Mouse (Mus musculus) CH12F3 (cell line): ENCODE results near the gene Lrrc7.

ENCODE experiments used
- in situ Hi-C: fragments of 300-500 bp; cut with MboI; formaldehyde crosslinking; loops from 2 replicates; pipeline ENCODE4 v1.14.3; 2020; ENCODE audit warnings: low sequenced_read_pairs

Lrrc7 gene

DNA sequence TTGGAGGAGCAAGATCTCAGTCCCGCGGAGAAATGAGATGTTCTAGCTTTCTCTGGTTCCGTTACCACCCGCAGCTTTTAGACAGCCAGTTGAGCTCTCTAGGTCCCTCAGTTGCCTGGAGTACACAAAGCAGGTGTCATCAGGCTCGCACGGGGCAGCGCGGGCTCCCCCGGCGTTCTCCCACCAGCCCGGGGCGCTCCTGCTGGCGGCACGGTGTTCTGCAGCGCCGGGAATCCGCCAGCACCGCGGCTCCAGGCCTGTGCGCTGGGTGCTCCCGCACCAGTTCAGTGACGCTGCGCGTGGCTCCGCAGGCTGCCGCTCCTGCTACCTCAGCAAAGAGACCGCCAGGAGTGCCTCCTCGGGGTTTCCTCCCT is at the start of gene Lrrc7:
Lrrc7 (minus strand) TSS at position 235 of the 374 bp plus-strand sequence.
- in situ Hi-C loops: no loop called here

DNA sequence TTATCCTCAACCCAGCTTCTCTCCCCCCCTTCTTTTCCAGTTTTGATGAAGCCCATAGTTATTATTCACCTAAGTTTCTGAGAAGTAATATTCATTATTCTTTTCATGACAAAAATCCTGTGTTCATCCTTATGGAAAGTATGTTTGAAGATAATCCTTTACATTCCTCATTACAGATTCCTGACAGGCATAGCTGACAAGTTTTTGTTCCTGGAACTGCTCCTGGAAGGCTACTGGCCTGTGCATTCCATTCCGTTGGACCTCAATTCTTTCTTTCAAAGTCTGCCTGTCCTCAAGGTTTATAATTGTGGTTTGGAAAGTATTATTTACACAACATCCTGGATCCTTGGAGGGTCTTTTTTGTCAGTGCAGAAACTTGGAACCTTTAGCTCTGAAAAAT is 45.0 kb upstream of the Lrrc7 start:
- in situ Hi-C loops: no loop called here

DNA sequence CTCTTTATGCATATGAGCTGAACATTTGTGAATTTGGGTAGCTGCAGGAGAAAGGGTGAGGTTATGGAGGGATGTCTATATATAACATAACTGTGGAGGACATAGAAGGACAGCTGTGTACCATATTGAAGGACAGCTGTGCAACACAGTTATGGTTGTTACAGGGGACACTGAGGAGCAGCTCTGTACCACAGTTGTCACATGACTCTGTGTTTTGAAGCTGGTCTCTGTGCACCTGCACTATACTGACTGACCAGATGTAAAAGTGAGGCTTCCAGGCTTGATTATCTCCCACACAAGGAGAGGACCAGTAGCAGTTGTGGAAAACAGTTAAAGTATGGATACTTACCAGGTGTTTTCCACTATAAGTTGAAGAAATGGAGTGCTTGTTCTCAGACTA is 43.3 kb upstream of the Lrrc7 start:
- in situ Hi-C loops: no loop called here

DNA sequence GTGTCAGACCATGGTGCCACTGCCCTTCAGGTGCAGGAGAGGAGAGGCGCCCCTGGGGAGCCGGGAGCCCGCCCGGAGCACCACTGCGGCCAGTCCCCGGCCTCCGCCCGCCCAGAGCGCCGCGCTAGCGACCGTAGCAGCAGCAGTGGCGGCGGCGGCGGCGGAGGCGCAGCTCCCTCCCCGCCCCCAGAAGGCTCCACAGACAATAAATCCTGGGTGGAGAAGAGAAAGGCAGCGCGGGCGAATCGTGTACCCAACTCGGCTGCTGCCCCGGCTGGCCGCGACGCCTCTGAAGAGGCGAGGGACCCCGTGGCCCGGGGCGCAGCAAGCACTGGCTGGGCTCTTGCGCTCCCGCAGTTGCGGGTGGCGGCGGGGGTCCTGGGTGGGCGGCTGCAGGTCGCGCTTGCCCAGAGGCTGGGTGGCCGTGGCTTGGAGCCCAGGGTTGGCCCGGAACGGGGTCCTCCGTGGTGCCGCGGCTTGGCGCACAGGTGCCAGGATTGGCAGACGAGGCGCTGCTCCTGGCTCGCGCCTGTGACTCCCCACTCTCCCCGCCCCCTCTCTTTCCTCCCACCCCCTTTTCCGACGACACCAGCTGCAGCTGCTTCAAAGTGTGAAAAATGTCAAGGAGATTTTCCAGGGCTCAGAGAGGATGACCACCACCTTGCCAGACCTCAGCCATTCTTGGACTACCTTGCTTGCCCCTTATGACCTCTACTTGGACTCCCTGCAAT is 600 bp downstream of the Lrrc7 start:
- in situ Hi-C loops: no loop called here

DNA sequence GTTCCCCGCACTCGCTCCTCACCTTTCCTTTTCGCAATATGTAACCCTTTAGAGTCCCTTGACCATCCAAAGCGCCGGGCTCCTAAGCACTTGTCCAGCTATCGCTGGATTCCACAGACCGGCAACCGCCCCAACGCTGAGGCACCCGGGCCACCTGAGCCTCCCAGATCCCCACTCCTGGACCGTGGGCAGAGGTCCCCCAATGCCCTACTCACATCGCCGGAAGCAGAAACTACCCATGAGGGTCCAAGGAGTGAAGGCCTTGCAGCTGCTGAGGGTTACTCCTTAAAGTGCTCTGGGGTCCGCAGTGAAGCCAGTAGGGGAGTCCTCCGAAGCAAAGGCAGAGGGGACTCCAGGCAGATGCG is 1.1 kb downstream of the Lrrc7 start:
- in situ Hi-C loops: no loop called here

DNA sequence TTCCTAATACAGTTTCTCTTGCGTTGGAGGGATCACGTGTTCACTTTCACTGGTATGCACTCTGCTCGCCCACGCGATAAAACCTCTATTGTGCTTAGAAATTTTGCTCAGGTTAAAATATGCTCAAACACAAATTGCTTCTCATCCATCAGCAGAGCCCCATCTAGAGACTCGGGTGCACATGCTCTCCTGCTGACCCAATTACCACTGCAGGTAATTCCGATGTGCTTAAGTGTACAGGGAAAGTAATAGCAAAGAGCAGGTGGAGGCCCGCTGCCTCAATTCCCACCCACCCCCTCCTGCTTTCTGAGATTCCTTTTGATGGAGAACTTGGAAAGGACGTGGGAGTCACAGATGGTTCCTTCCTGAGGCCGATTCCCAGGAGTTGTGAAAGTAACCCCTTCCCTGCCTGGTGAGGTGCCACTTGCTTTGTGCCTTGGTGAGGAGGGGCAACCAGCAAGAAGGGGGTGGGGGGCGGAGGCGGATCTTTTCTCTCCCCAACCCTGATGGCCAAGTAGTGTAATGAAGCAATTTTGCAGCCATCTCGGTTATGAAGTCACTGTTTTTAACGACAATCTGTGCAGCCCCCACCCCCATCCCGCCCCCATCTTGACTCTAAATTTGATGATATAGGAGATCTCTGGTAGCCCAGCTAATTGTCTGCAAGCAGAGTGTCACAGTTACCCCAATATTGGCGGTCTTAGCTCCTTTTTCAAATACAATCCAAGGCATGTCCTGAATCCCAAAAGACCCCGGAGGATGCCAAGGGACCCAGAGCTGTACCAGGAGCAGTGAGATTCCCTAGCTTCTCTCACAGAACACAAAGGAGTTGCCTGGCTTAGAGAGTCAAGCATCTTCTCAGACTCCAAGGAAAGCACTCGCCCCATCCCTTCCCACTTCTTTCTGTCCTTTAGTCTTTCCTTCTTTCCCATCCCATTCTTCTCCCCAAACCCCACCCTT is 2.0 kb downstream of the Lrrc7 start:
- in situ Hi-C loops: no loop called here

DNA sequence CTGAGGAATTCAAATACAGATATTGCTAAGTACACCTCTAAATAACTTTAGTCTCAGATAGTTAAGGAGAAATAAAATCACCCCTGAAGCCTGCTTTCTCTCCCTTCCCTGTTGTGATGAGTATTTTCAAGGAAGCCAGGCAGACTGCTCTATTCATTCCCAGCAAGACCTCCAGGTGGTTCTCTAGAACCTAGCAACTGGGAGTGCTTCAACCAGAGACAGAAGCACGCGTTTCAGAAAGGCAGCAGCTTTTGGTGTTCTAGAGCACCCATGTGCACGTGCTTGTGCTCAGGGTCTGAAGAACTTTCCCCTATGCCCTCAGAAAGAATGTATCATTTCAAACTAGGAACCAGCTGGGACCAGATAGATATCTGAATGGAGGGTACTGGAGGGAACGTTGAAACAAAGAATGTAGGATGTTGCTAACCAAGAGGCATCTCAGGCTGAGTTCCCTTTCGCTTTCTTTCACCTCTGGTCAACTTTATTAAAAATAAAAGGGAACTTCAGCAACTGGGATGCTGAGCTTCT is 2.8 kb downstream of the Lrrc7 start:
- in situ Hi-C loops: no loop called here

DNA sequence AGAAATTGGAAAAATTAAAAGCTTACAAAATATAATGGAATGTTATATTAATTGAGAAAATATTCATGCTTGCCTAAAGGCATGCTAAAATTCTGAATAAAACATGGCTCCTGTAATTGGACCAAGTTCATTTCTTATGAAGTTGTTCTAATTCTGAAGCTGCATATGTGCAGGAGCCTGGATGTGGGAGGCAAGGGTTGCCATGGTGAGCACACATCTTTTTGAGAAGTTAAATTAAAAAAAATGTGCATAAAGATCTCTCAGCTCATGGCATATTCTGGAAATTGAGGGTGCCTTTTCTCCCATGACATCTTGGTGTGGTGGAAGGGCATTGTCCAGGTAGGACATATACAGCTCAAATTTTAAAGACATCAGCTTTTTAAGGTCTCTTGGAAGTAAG is 3.4 kb downstream of the Lrrc7 start:
- in situ Hi-C loops: no loop called here

DNA sequence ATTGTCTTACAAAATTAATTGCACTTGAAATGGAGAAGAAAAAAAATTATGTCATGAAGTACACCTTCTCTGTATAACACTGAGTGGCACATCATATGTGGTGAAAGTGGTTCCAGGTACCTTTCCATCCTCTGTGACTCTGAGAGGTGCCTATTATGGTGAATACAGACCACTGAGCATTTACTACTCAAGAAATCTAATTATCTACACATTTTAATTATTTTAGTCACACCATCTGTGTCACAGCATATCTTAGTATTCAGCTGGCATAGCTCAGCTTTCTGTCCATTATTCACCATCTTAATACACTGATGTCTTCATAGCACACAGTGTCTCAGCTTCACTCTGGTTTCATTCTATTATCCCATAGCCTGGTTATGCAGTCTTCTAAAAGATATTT is 7.7 kb downstream of the Lrrc7 start:
- in situ Hi-C loops: no loop called here

DNA sequence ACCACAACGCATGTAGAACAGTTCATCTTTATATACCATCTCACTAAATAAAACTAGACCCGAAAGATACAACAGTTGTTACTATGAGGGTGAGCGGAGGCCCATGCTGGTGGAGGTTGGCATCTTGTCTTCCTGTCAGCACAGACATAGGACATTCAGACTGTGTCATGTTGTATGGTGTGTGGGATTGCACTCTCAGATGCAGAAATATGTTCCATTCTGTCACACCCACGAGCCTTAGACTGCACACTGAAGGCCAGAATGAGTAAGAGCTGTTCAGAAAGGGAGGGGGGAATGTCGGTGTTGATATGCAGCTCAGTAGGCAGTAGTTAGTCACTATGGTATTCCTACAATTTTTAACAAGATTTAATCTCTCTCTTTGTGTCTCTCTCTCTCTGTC is 9.9 kb downstream of the Lrrc7 start:
- in situ Hi-C loops: no loop called here

DNA sequence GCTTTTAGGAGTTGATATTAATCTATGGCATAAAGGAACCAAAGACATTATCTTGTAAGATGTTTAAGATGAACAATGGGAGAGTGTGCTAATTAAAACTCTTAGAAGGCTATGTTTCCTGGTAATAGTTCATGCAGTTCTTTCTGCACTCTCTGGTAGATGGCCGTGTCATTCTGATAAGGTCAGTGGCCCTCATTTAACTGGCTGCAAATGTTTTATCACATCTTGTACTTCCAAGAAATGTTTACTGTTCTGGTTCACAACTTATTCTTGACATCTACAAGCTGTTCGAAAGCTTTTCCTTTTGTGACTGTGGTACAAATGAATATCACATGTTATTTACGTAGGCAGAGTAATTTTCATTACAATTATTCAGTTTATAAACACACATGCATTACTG is 18.5 kb downstream of the Lrrc7 start:
- in situ Hi-C loops: no loop called here

DNA sequence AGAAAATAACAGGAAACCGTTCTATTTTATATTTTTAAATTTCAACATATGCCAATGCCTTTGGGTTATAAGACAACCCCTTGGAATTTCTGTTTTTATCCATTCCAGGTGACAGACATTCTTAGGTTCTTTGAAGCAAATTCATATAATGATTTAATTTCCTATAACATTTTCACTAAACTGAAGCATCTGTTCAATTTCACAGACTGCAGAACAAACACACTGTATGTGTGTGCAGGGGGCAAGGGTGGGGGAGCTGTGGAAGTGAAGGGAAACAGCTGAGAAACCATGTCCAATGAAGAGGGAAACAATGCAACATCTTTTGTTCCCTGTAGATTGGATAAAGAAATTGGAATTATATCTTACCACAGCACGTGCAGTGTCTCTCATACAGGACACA is 29.2 kb downstream of the Lrrc7 start:
- in situ Hi-C loops: no loop called here

DNA sequence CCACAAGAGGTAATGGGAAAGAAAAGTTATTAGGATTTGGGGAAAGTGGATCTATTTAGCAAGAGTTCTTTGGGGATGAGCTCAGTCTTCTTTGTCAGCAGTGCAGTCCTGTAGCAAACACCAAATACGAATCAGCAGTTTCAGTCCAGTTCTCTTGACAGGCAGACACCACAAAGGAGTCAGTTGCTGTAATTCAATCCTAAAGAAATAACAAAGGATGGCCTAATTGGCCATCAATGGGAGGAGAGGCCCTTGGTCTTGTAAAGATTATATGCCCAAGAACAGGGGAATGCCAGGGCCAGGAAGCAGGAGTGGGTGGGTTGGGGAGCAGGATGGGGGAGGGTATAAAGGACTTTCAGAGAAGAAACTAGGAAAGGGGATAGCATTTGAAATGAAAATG is 33.5 kb downstream of the Lrrc7 start:
- in situ Hi-C loops: no loop called here

DNA sequence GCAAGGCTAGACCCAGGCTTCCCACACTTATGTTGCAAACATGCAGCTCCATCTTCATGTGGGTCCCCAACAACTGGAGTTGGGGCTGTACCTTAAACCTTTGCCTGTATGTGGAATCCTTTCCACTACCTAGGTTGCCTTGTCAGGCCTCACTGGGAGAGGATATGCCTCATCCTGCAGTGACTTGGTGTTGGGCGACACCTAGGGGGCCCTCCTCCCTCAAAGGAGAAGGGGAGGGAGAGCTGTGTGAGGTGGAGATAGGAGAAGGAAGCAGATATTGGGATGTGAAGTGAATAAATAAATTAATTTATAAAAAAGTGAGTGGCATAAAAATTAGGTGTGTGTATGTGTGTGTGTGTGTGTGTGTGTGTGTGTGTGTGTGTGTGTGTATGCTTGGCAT is 68.3 kb downstream of the Lrrc7 start:
- in situ Hi-C loops: no loop called here

DNA sequence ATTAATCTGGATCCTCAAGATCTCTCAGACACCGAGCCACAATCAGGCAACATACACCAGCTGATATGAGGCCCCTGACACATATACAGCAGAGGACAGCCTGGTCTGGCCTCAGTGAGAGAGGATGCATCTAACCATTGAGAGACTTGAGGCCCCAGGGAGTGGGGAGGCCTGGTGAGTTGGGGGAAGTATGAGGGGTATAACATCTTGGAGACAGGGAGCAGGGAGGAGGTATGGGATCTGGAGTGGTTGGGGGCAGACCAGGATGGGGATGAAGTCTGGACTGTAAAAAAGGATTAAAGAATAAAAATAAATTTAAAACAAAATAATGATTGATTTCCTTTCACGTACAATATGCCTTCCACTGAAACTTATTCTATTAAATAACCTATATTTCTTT is 82.3 kb downstream of the Lrrc7 start:
- in situ Hi-C loops: no loop called here

DNA sequence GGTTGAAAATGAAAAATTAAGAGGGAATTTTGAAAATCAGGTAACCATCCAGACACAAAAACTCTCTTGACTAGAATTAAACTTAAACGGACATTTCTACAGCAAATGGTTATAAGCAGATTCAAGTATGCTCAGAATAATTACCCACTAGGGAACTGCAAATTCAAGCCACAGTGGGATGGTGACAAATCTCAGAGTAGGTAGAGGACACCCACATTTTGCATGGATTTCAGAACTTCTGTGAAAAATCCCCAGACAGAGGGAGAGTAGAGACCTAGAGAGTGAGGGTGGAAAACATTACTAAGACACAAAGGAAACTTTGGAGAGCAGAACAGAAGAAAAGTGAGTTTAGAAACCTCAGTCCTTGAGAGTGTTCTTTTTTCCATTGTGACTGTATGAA is 161.4 kb downstream of the Lrrc7 start:
- in situ Hi-C loops: no loop called here

DNA sequence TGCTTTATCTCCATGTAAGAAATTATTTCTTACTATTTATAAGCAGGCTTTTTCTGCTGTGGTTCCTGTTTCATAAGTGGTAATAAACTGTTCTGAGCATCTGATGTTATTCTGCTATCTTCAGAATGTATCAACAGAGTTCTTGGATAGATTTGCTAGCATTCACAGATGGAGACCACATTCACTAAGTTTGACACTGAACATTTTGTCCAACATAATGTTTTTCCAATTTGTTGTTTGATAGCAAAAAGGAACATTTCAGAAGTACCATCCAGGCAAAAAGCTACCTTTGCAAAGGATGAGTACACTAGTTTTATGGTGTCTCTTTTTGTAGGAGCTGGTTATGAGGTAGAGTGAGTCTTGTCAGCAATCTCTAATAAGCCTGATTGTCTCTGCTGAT is 170.5 kb downstream of the Lrrc7 start:
- in situ Hi-C loops: no loop called here

DNA sequence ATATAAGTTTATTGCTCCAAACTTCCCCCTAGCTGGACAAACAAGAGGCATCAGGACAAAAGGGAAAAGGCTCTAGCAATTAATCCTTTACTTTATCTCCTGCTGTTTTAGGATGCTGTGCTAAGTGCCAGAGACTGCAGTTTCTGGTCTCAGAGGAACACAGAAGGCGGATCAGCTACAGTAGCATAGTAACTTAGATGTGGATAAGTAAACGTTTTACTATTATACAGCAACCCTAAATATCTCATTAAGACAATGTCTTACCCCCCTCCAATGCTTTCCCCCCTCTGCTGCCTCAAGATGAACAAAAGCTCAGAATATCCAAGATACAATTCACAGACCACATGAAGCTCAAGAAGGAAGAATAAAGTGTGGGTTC is 174.0 kb downstream of the Lrrc7 start:
- in situ Hi-C loops: loop anchor here (10.0 kb wide), 1 partner anchor 1157 kb away; no protein-coding TSS in a partner anchor

DNA sequence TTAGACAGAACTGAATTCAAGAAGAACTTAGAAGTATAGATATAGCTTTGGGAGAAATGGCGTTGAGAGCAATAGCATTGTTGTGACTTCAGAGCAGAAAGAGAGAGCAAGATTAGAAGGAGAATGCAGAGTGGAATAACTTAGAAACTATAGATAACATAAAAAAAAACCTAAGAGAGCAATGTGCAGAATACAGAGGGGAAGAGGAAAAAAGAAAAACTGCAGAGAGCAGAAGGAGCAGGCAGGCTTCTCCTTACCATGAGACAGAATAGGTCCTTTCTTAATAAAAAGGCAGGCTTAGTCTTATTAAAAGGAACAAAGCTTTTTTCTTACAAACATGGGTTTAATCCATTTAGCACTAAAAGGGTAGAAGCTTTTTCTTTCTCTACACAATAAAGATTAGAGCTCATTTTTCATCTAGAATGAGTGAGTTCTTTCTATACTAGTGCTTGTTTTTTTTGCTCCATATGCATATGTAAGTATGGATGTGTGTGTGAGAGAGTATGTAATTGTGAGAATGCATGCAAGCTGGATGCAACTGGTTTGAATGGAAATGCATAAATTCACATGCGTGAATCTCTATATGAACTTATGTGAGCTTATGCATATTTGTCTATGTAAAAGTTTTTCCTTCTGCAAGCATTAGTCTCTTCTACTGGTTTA is 174.5 kb downstream of the Lrrc7 start:
- in situ Hi-C loops: loop anchor here (10.0 kb wide), 1 partner anchor 1157 kb away; no protein-coding TSS in a partner anchor

DNA sequence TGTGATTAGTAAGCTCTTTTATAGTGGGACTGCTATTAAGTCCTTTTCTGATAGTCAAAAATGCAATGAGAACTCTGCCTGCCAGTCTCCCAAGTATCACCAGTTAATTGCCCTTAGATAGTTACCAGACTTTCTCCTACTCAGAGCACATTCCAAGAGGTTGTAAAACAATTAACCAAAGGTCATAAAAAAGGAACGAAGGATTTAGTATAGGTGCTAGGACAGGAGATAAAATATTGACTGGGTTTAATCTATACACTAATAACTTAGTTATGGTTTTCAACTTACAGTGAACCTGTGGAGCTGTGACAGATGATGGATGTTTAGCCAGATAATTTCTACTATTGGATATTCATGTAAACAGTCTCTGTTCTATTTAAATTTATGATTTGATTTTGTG is 175.2 kb downstream of the Lrrc7 start:
- in situ Hi-C loops: loop anchor here (10.0 kb wide), 1 partner anchor 1158 kb away; no protein-coding TSS in a partner anchor

DNA sequence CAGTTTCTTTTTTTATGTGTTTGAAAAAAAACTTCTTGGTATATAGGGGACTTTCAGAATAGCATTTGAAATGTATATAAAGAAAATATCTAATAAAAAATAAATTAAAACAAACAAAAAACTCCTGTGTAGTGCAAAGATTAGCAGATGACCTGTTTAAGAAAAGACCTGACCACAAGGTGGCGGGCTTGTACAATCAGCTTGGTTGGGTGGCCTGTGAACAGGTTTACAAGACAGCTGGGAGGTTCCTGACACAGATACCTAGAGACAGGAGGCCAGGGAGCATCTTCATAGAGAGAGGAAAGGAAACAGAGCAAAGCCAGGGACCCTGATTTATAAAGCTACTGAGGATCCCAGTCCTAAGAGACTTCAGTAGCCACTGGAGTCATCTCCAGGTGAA is 186.1 kb downstream of the Lrrc7 start:
- in situ Hi-C loops: no loop called here
